Mouse (Mus musculus) forebrain, embryonic 15.5 days (tissue): ENCODE measurements around the gene Kcnb1. TPM values are rescaled to one million over a fixed set of nuclear protein-coding genes. Genes with fewer than 3 reads are reported as not detected.

Experiments
- ATAC-seq: fragments of 200-750 bp; cut with Nextera tagmentation; replicated peaks from 2 replicates; pipeline ENCODE4 v1.8.0; 2017; ENCODE audit warnings: mild to moderate bottlenecking, moderate TSS enrichment, moderate library complexity
- H3K27ac ChIP-seq: fragments of 300-500 bp; sonication (generic); replicated peaks from 2 replicates; pipeline ENCODE4 v1.5.1; 2015; ENCODE audit warnings: mild to moderate bottlenecking, inconsistent platforms
- H3K27me3 ChIP-seq: fragments of 300-500 bp; sonication (generic); 2 replicates; pipeline ENCODE4 v1.6.1; 2015; ENCODE audit warnings: inconsistent platforms
- H3K36me3 ChIP-seq: fragments of 300-500 bp; sonication (generic); 2 replicates; pipeline ENCODE4 v1.6.1; 2015; ENCODE audit warnings: mild to moderate bottlenecking, inconsistent platforms
- H3K4me1 ChIP-seq: fragments of 300-500 bp; sonication (generic); 2 replicates; pipeline ENCODE4 v1.6.1; 2015; ENCODE audit warnings: inconsistent platforms
- H3K4me2 ChIP-seq: fragments of 300-500 bp; sonication (generic); replicated peaks from 2 replicates; pipeline ENCODE4 v1.6.1; 2015; ENCODE audit warnings: mild to moderate bottlenecking, inconsistent platforms
- H3K4me3 ChIP-seq: fragments of 300-500 bp; sonication (generic); 2 replicates; pipeline ENCODE4 v1.5.1; 2015; ENCODE audit warnings: mild to moderate bottlenecking, inconsistent platforms
- H3K9ac ChIP-seq: fragments of 300-500 bp; sonication (generic); replicated peaks from 2 replicates; pipeline ENCODE4 v1.6.1; 2015; ENCODE audit warnings: mild to moderate bottlenecking, inconsistent platforms
- H3K9me3 ChIP-seq: fragments of 300-500 bp; sonication (generic); 2 replicates; pipeline ENCODE4 v1.6.1; 2016; ENCODE audit warnings: inconsistent platforms
- WGBS: fragments of 180-500 bp; shearing (Covaris S2); methylation state at CpG from one replicate; pipeline ENCODE4 v1.1.7; 2015; ENCODE audit warnings: mixed read lengths; 5-methylcytosine and 5-hydroxymethylcytosine counted together
- polyA plus RNA-seq: library from polyadenylated mRNA; unstranded; fragments of >200 nt; fragmentation: Nextera tagmentation; extraction: Ambion mirVana; gene quantifications from 2 replicates; pipeline ENCODE4 v1.2.1, GENCODE M21; 2015

The Kcnb1 gene
- 2.2 and 2.4 TPM in 2 replicates for polyA plus RNA-seq

GRCm38 (mm10) chr2:167190076-167190399 is at the start of gene Kcnb1:
Gene Kcnb1 (minus strand): TSS chr2:167190155.
- peaks cover 22% of the 10 kb centered on the region for H3K4me1 ChIP-seq
- WGBS: under 1% methylated on average over 41 of the region's 41 CpGs
- peaks cover 24% of the 10 kb centered on the region; the same call in 1 of the 2 replicates for H3K27me3 ChIP-seq
- H3K27ac ChIP-seq: no peak within 1 kb of the TSS
- peak within 1 kb of the TSS; percentile 58 for H3K4me3 ChIP-seq
- peak within 1 kb of the TSS; percentile 60 for H3K9ac ChIP-seq
- H3K9me3 ChIP-seq: no peaks in the 10 kb centered on the region
- peak within 1 kb of the TSS; percentile 74 for H3K4me2 ChIP-seq
- peak; percentile 79 for ATAC-seq
- H3K36me3 ChIP-seq: no peaks in the 10 kb centered on the region

GRCm38 (mm10) chr2:167239262-167239661 is 49.3 kb upstream of the Kcnb1 start:
- Histone ChIP-seq H3K9ac (no peak overlapping the region), H3K9me3 (no peaks in the 10 kb centered on the region), H3K4me2 (no peak overlapping the region), H3K27me3 (peaks cover 15% of the 10 kb centered on the region), H3K4me3 (no peak overlapping the region), H3K27ac (no peak overlapping the region), H3K36me3 (no peaks in the 10 kb centered on the region), H3K4me1 (peaks cover 8% of the 10 kb centered on the region)
- 35% methylated on average over 12 of the region's 12 CpGs for WGBS
- no peak for ATAC-seq

GRCm38 (mm10) chr2:167237224-167237623 is 47.3 kb upstream of the Kcnb1 start:
- Histone ChIP-seq H3K4me3 (no peak overlapping the region), H3K9ac (no peak overlapping the region), H3K27ac (no peak overlapping the region), H3K27me3 (peaks cover 15% of the 10 kb centered on the region), H3K36me3 (no peaks in the 10 kb centered on the region), H3K9me3 (no peaks in the 10 kb centered on the region), H3K4me2 (no peak overlapping the region), H3K4me1 (peaks cover 8% of the 10 kb centered on the region)
- 84% methylated on average over 9 of the region's 9 CpGs for WGBS
- no peak for ATAC-seq

- no peak for ATAC-seq
- Histone ChIP-seq H3K9me3 (no peaks in the 10 kb centered on the region), H3K27ac (no peak overlapping the region), H3K4me1 (peaks cover 8% of the 10 kb centered on the region), H3K4me3 (no peak overlapping the region), H3K27me3 (peaks cover 15% of the 10 kb centered on the region), H3K9ac (no peak overlapping the region), H3K36me3 (no peaks in the 10 kb centered on the region), H3K4me2 (no peak overlapping the region)
- 96% methylated on average over 4 of the region's 4 CpGs for WGBS
Measured at GRCm38 (mm10) chr2:167236174-167236573, 46.2 kb upstream of the Kcnb1 start.

- H3K4me3 ChIP-seq: no peak overlapping the region
- H3K36me3 ChIP-seq: no peaks in the 10 kb centered on the region
- H3K9ac ChIP-seq: no peak overlapping the region
- no peaks in the 10 kb centered on the region for H3K9me3 ChIP-seq
- WGBS: 79% methylated on average over 17 of the region's 17 CpGs
- H3K27ac ChIP-seq: no peak overlapping the region
- ATAC-seq: no peak
- H3K4me2 ChIP-seq: no peak overlapping the region
- H3K27me3 ChIP-seq: peaks cover 10% of the 10 kb centered on the region
- peaks cover 7% of the 10 kb centered on the region for H3K4me1 ChIP-seq
Measured at GRCm38 (mm10) chr2:167235338-167236018, 45.5 kb upstream of the Kcnb1 start.

GRCm38 (mm10) chr2:167233771-167234170 is 43.8 kb upstream of the Kcnb1 start:
- H3K27me3 ChIP-seq: peaks cover 5% of the 10 kb centered on the region
- WGBS: 50% methylated on average over 14 of the region's 14 CpGs
- no peak for ATAC-seq

GRCm38 (mm10) chr2:167233009-167233335 is 43.0 kb upstream of the Kcnb1 start:
- Histone ChIP-seq H3K4me2 (no peak overlapping the region), H3K4me1 (no peaks in the 10 kb centered on the region), H3K9ac (no peak overlapping the region), H3K36me3 (no peaks in the 10 kb centered on the region), H3K9me3 (no peaks in the 10 kb centered on the region), H3K27me3 (no peaks in the 10 kb centered on the region), H3K27ac (no peak overlapping the region), H3K4me3 (no peak overlapping the region)
- 71% methylated on average over 5 of the region's 5 CpGs for WGBS
- no peak for ATAC-seq

More at GRCm38 (mm10) chr2:167233771-167234170, 43.8 kb upstream of the Kcnb1 start:
- Histone ChIP-seq H3K27ac (no peak overlapping the region), H3K9me3 (no peaks in the 10 kb centered on the region), H3K36me3 (no peaks in the 10 kb centered on the region), H3K4me3 (no peak overlapping the region), H3K4me2 (no peak overlapping the region), H3K9ac (no peak overlapping the region), H3K4me1 (no peaks in the 10 kb centered on the region)

GRCm38 (mm10) chr2:167232132-167233008 is 42.4 kb upstream of the Kcnb1 start:
- Histone ChIP-seq H3K27ac (no peak overlapping the region), H3K4me1 (no peaks in the 10 kb centered on the region), H3K9ac (no peak overlapping the region), H3K4me2 (no peak overlapping the region), H3K4me3 (no peak overlapping the region), H3K36me3 (no peaks in the 10 kb centered on the region), H3K9me3 (no peaks in the 10 kb centered on the region), H3K27me3 (no peaks in the 10 kb centered on the region)
- whole genome bisulfite sequencing: 52% methylated on average over 14 of the region's 14 CpGs
- ATAC-seq: no peak

- Histone ChIP-seq H3K9ac (no peak overlapping the region), H3K27me3 (no peaks in the 10 kb centered on the region), H3K36me3 (no peaks in the 10 kb centered on the region), H3K4me1 (no peaks in the 10 kb centered on the region), H3K4me2 (no peak overlapping the region), H3K9me3 (no peaks in the 10 kb centered on the region), H3K27ac (no peak overlapping the region), H3K4me3 (no peak overlapping the region)
- ATAC-seq: no peak
- 9% methylated on average over 15 of the region's 15 CpGs for WGBS
Measured at GRCm38 (mm10) chr2:167230554-167230953, 40.6 kb upstream of the Kcnb1 start.

- ATAC-seq: no peak
- WGBS: 87% methylated on average over 7 of the region's 7 CpGs
- H3K4me1 ChIP-seq: no peaks in the 10 kb centered on the region
- H3K9me3 ChIP-seq: no peaks in the 10 kb centered on the region
- no peak overlapping the region for H3K27ac ChIP-seq
- H3K9ac ChIP-seq: no peak overlapping the region
- no peak overlapping the region for H3K4me3 ChIP-seq
- no peak overlapping the region for H3K4me2 ChIP-seq
- H3K27me3 ChIP-seq: no peaks in the 10 kb centered on the region
- no peaks in the 10 kb centered on the region for H3K36me3 ChIP-seq
Measured at GRCm38 (mm10) chr2:167224937-167225336, 35.0 kb upstream of the Kcnb1 start.

- Histone ChIP-seq H3K4me3 (no peak overlapping the region), H3K4me2 (no peak overlapping the region), H3K9me3 (no peaks in the 10 kb centered on the region), H3K27me3 (no peaks in the 10 kb centered on the region), H3K4me1 (peaks cover 1% of the 10 kb centered on the region; the same call in 1 of the 2 replicates), H3K36me3 (no peaks in the 10 kb centered on the region), H3K27ac (no peak overlapping the region), H3K9ac (no peak overlapping the region)
- 92% methylated on average over 6 of the region's 6 CpGs for WGBS
- no peak for ATAC-seq
Measured at GRCm38 (mm10) chr2:167224194-167224593, 34.2 kb upstream of the Kcnb1 start.

GRCm38 (mm10) chr2:167222152-167222551 is 32.2 kb upstream of the Kcnb1 start:
- no peaks in the 10 kb centered on the region for H3K36me3 ChIP-seq
- no peak overlapping the region for H3K27ac ChIP-seq
- H3K4me1 ChIP-seq: peaks cover 3% of the 10 kb centered on the region; the same call in 1 of the 2 replicates
- WGBS: 26% methylated on average over 7 of the region's 7 CpGs
- H3K9ac ChIP-seq: no peak overlapping the region
- no peaks in the 10 kb centered on the region for H3K27me3 ChIP-seq
- peak; percentile 24; the same call in 1 of the 2 replicates for ATAC-seq
- H3K4me3 ChIP-seq: no peak overlapping the region
- no peaks in the 10 kb centered on the region for H3K9me3 ChIP-seq
- no peak overlapping the region for H3K4me2 ChIP-seq
